Mouse (Mus musculus): ENCODE measurements around the gene Cmtm2b. TPM values are rescaled to one million over a fixed set of nuclear protein-coding genes. Genes with fewer than 3 reads are reported as not detected.

The Cmtm2b gene
- polyA plus RNA-seq, 1 experiment = not detected

Other genes starting within 250 kb of the Cmtm2b start
- 15.9 and 29.1 TPM in 2 replicates for gene Cdh5, start 220.6 kb upstream of the Cmtm2b start, polyA plus RNA-seq (2012; rRNA removed)
- gene Bean1, start 151.8 kb upstream of the Cmtm2b start, polyA plus RNA-seq (2012; rRNA removed) = 10.9 and 12.0 TPM in 2 replicates
- 37.8 and 41.4 TPM in 2 replicates for gene Tk2, start 73.7 kb upstream of the Cmtm2b start, polyA plus RNA-seq (2012; rRNA removed)
- gene Cklf, start 71.4 kb upstream of the Cmtm2b start, polyA plus RNA-seq (2012; rRNA removed) = 19.0 and 27.8 TPM in 2 replicates
- gene Cmtm2a, start 29.0 kb upstream of the Cmtm2b start, polyA plus RNA-seq (2012; rRNA removed) = not detected in 2 replicates
- gene Gm45711, start 12.1 kb upstream of the Cmtm2b start, polyA plus RNA-seq (2012; rRNA removed) = not detected in 2 replicates
- gene Cmtm1, start 12.1 kb upstream of the Cmtm2b start, polyA plus RNA-seq (2012; rRNA removed) = not detected in 2 replicates
- gene Gm11020, start 663 bp upstream of the Cmtm2b start, polyA plus RNA-seq (2012; rRNA removed) = not detected in 2 replicates
- gene Cmtm3, start 17.2 kb downstream of the Cmtm2b start, polyA plus RNA-seq (2012; rRNA removed) = 72.8 and 74.9 TPM in 2 replicates
- gene Cmtm4, start 73.6 kb downstream of the Cmtm2b start, polyA plus RNA-seq (2012; rRNA removed) = 31.4 and 32.1 TPM in 2 replicates
- gene Dync1li2, start 120.8 kb downstream of the Cmtm2b start, polyA plus RNA-seq (2012; rRNA removed) = 79.6 and 85.8 TPM in 2 replicates
- 0.47 and 0.54 TPM in 2 replicates for gene Terb1, start 187.7 kb downstream of the Cmtm2b start, polyA plus RNA-seq (2012; rRNA removed)
- gene Nae1, start 212.4 kb downstream of the Cmtm2b start, polyA plus RNA-seq (2012; rRNA removed) = 56.2 and 71.4 TPM in 2 replicates
- 3.5 and 4.7 TPM in 2 replicates for gene Car7, start 212.5 kb downstream of the Cmtm2b start, polyA plus RNA-seq (2012; rRNA removed)

Data from urinary bladder, adult 2 months (tissue).